Mouse (Mus musculus): ENCODE measurements at regions not wholly inside any gene's neighbourhood (a gene's known extent, or its start where the extent isn't known, plus 50 kb on each side); places are given as distances from the start of the nearest gene placed in this dataset.

DNA sequence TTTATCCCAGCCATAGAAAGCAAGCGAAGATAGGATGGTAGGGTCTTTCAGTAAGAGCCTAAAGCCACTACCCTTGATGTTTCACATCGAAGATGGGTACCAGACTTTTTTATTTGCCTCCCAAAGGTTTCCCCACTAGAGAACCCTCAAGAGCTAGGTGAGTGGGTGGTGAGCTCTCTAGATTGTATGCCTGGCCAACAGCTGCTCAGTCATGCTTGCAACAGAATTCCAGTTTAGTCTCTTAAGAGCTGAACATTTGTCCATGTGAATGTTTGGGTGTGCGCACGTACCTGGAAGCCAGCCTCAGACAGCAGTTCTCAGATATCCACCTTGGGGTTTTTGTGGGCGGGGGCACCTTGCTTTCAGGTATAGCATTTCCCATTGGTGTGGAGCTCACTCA is 218.5 kb downstream of the Suds3 start:
- TF ChIP-seq POLR2A (IDR thresholded peaks at IDR 0.05; ENCODE audit: borderline replicate concordance, extremely low read depth, insufficient read depth, insufficient read length, poor library complexity, severe bottlenecking) (no peak), CTCF (IDR thresholded peaks at IDR 0.05; ENCODE audit: borderline replicate concordance, extremely low read depth, insufficient read depth, insufficient read length) (no peak)
- no peak for DNase-seq (ENCODE audit: low read depth)

GRCm38 (mm10) chr5:116895036-116895783 is 220.7 kb downstream of the Suds3 start:
- peak; percentile 99 for DNase-seq (ENCODE audit: low read depth)
- TF ChIP-seq POLR2A (IDR thresholded peaks at IDR 0.05; ENCODE audit: borderline replicate concordance, extremely low read depth, insufficient read depth, insufficient read length, poor library complexity, severe bottlenecking) = no peak
- TF ChIP-seq CTCF (IDR thresholded peaks at IDR 0.05; ENCODE audit: borderline replicate concordance, extremely low read depth, insufficient read depth, insufficient read length) = no peak

GRCm38 (mm10) chr5:116894575-116894974 is 221.3 kb downstream of the Suds3 start:
- no peak for DNase-seq (ENCODE audit: low read depth)
- TF ChIP-seq POLR2A (IDR thresholded peaks at IDR 0.05; ENCODE audit: borderline replicate concordance, extremely low read depth, insufficient read depth, insufficient read length, poor library complexity, severe bottlenecking) (no peak), CTCF (IDR thresholded peaks at IDR 0.05; ENCODE audit: borderline replicate concordance, extremely low read depth, insufficient read depth, insufficient read length) (peak; percentile 22; the same call in 1 of the 2 replicates)

DNA sequence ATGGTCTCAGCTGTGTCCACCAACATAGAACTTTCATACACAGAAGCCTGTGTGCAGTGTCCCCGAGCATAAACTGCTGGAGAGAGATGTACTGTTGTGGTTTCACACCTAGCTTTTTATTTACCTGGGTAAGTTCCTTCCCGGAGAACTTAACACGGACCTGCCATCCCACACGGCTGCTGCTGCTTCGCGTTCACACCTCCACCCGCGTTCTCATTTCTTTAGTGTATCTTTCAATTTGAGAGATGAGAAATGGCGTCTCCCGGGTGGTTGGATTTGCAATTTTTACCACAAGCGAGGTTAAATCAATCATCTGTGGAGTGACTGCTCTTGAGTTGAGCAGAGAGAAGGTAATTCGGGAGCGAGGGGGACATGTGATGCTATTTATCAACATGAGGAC is 223.0 kb downstream of the Suds3 start:
- DNase-seq (ENCODE audit: low read depth) = no peak
- TF ChIP-seq POLR2A (IDR thresholded peaks at IDR 0.05; ENCODE audit: borderline replicate concordance, extremely low read depth, insufficient read depth, insufficient read length, poor library complexity, severe bottlenecking) (no peak), CTCF (IDR thresholded peaks at IDR 0.05; ENCODE audit: borderline replicate concordance, extremely low read depth, insufficient read depth, insufficient read length) (no peak)

DNA sequence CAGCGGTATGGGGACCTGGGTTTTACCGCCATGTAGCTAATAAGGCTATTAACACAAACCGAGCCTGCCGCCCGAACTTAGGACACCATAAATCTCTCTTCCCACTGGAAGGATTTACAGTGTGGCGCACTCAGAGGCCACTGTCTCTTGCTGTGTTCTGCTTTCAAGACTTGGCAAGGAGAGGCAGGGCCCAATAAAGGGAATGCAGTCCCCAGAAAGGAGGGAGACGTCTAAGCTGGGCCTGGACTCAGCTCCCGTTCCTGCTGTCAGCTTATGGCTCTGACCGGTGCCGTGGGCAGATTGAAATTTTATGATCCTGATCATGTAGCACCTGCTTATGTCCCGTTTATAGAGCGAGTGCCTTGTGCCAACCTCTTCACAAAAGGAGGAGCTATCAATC is 226.7 kb downstream of the Suds3 start:
- peak; percentile 52 for DNase-seq (ENCODE audit: low read depth)
- TF ChIP-seq POLR2A (IDR thresholded peaks at IDR 0.05; ENCODE audit: borderline replicate concordance, extremely low read depth, insufficient read depth, insufficient read length, poor library complexity, severe bottlenecking) = no peak
- TF ChIP-seq CTCF (IDR thresholded peaks at IDR 0.05; ENCODE audit: borderline replicate concordance, extremely low read depth, insufficient read depth, insufficient read length) = no peak

DNA sequence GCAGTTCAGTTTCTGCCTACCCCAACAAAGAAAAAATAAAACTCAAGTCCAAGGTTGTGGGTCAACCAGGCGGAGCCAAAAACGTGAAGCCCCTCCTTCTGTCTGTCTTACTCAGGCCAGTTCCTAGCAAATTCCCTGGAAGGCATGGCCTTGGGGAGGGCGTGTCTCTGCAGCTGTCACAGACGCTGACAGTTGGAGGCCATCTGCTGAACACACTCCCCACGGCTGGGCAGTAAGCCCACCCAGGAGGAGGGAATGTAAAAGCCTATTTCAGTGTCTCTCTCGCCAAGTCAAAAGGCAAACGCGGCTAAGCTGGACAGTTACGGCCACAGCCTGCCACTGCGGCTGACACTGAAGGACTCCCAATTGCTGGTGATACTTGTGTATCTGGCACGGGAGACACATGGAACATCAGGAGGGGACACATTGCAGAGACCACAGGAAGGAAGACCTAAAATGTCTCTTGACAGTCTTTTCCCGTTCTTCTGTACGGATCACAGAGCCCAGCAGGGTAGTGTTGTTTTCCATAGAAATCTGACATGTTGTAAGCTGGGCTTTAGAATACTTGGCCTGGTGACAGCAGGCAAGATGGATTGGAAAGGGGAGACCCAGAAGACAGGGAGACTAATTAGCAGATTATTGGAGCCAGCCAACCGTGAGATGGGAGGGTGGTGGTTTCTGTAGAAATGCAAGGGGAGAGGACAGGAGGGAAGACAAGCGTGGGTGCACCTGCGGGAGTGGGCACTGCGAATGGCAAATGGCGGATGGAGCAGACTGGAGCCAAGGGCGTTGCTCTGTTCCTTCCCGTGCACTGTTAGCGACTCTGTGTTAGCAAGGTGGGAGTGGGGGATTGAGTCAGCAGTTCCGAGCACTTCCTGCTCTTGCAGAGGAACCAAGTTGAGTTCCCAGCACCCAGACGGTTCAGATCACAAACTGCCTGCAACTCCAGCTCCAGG is 229.5 kb downstream of the Suds3 start:
- no peak for TF ChIP-seq CTCF (IDR thresholded peaks at IDR 0.05; ENCODE audit: borderline replicate concordance, extremely low read depth, insufficient read depth, insufficient read length)
- no peak for TF ChIP-seq POLR2A (IDR thresholded peaks at IDR 0.05; ENCODE audit: borderline replicate concordance, extremely low read depth, insufficient read depth, insufficient read length, poor library complexity, severe bottlenecking)
- DNase-seq (ENCODE audit: low read depth) = peak; percentile 94

DNA sequence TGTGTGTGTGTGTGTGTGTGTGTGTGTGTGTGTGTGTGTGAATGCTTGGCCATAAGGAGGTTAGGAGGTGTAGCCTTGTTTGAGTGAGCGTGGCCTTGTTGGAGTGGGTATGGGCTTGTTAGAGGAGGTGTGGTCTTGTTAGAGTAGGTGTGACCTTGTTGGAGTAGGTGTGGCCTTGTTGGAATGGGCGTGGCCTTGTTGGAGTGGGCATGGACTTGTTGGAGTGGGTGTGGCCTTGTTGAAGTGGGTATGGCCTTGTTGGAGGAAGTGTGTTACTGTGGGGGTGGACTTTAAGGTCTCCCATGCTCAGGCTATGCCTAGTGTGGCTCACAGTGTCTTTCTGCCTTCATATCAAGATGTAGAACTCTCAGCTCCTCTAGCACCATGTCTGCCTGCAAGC is 236.2 kb downstream of the Suds3 start:
- TF ChIP-seq CTCF (IDR thresholded peaks at IDR 0.05; ENCODE audit: borderline replicate concordance, extremely low read depth, insufficient read depth, insufficient read length) (no peak), POLR2A (IDR thresholded peaks at IDR 0.05; ENCODE audit: borderline replicate concordance, extremely low read depth, insufficient read depth, insufficient read length, poor library complexity, severe bottlenecking) (no peak)
- DNase-seq (ENCODE audit: low read depth) = no peak

DNA sequence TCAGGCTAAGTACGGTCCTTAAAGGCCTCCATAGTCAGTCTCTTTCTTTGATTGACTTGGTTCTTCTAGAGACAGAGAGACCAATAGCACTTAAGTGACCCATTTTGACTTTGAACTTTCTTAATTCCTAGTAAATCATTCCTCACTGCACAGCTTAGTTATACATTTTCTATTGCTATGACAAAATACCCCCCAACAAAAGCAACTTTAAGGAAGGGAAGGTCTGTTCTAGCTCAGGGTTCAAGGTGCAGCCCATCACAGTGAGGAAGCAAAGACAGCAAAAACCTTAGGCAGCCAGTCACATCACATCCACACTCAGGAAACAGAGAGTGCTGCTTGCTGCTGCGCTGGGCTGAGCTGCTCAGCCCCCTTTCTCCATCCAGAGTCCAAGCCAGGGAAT is 241.0 kb downstream of the Suds3 start:
- DNase-seq (ENCODE audit: low read depth) = no peak
- no peak for TF ChIP-seq POLR2A (IDR thresholded peaks at IDR 0.05; ENCODE audit: borderline replicate concordance, extremely low read depth, insufficient read depth, insufficient read length, poor library complexity, severe bottlenecking)
- no peak for TF ChIP-seq CTCF (IDR thresholded peaks at IDR 0.05; ENCODE audit: borderline replicate concordance, extremely low read depth, insufficient read depth, insufficient read length)

DNA sequence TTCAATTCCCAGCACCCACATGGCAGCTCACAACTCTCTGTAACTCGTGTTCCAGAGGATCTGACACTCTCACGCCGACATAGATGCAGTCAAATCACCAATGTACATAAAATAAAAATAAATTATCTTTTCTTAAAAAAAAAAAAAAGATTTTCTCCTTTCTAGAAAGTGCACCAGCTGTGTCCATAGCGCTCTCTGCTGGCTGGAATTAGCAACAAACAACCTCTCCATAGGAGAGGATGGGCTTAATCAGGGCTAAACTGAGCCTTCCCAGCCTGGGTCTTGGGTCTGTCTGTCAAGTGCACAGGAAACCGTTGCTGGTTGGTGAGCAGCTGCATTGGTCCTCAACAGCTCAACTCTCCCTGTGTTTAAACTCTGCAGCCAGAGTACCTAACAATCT is 247.8 kb downstream of the Suds3 start:
- no peak for DNase-seq (ENCODE audit: low read depth)
- TF ChIP-seq CTCF (IDR thresholded peaks at IDR 0.05; ENCODE audit: borderline replicate concordance, extremely low read depth, insufficient read depth, insufficient read length) (0 out of 2 replicates have a peak, but pooled peaks have one; percentile 5), POLR2A (IDR thresholded peaks at IDR 0.05; ENCODE audit: borderline replicate concordance, extremely low read depth, insufficient read depth, insufficient read length, poor library complexity, severe bottlenecking) (no peak)

DNA sequence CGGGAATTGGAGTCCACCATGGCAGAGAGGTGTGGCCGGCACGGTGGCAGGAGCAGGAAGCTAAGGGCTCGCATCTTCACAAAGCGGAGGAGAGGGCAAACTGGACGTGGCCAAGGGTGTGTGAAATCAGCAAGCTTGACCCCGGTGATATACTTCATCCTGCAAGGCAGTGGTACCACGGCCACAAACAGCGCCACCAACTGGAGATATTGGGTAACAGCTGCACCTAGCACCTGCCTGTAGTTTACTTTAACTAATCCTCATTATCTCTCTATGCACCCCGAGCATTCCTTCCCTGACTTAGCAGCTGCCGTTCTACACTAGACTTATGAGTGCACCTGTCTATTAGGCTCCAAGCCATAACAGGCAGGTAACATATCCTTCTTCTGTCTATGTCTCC is 251.6 kb downstream of the Suds3 start:
- TF ChIP-seq CTCF (IDR thresholded peaks at IDR 0.05; ENCODE audit: borderline replicate concordance, extremely low read depth, insufficient read depth, insufficient read length) = peak; percentile 12; the same call in 1 of the 2 replicates
- no peak for TF ChIP-seq POLR2A (IDR thresholded peaks at IDR 0.05; ENCODE audit: borderline replicate concordance, extremely low read depth, insufficient read depth, insufficient read length, poor library complexity, severe bottlenecking)
- no peak for DNase-seq (ENCODE audit: low read depth)

DNA sequence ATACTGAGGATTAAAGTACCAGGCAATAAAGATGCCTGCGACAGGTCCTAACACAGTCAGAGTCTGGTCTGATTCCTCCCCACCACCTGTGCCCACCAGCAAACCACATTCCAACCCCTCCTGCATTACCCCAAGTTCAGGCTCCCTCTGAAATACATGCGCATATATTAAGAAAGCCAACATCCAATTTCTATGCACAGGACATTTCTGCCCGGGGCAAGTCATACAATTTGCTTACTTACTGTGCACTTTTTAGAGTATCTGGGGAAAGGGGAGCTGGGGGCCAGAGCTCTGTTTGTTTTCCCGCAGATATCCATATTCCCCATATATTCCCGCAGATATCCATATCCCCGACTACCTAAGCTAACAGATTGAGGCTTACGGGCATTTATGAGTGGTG is 261.1 kb upstream of the Srrm4 start:
- peak; percentile 63 for DNase-seq (ENCODE audit: low read depth)

More for the DNA sequence above, 261.1 kb upstream of the Srrm4 start:
- TF ChIP-seq POLR2A (IDR thresholded peaks at IDR 0.05; ENCODE audit: borderline replicate concordance, extremely low read depth, insufficient read depth, insufficient read length, poor library complexity, severe bottlenecking) (no peak), CTCF (IDR thresholded peaks at IDR 0.05; ENCODE audit: borderline replicate concordance, extremely low read depth, insufficient read depth, insufficient read length) (no peak)

Measured in brain, embryonic 14.5 days (tissue).